Mouse (Mus musculus): ENCODE measurements at regions not wholly inside any gene's neighbourhood (a gene's known extent, or its start where the extent isn't known, plus 50 kb on each side); places are given as distances from the start of the nearest gene placed in this dataset.

DNA sequence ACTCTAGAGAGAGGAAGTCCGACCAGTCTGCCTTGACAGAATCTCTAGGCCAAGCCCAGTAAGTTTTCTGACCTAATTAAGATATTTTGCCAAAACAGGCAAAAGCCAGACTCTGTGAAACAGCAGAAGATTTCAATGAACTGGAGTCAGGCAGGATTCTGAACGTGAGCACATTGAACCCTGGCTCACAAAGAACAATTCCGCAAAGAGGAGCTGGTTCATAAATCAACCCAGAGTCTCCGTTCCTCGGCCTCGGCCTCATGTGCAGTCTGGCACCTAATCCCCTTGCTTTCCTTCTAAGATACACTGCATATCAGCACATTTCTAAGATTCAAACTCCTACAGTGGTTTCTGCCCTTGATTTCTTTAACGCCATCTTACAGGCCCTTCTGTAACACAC is 452.7 kb upstream of the Adamts9 start:
- no peak for TF ChIP-seq USF1 (IDR thresholded peaks at IDR 0.05; ENCODE audit: low read depth, low read length)
- TF ChIP-seq CTCF (IDR thresholded peaks at IDR 0.05 in 2 of 3, conservative IDR thresholded peaks at IDR 0.05 in 1 of 3; ENCODE audit: control insufficient read depth in 1 of 3, insufficient read depth in 1 of 3, low read depth in 2 of 3, low read length in 3 of 3, poor library complexity in 1 of 3, severe bottlenecking in 1 of 3) = no peak
- no peak for TF ChIP-seq RCOR1 (IDR thresholded peaks at IDR 0.05; ENCODE audit: low read depth, low read length)
- TF ChIP-seq TBP (IDR thresholded peaks at IDR 0.05; ENCODE audit: low read depth, low read length) = no peak
- TF ChIP-seq EP300 (IDR thresholded peaks at IDR 0.05; ENCODE audit: low read depth in 1 of 2, low read length in 2 of 2) = no peak
- TF ChIP-seq GATA1 (IDR thresholded peaks at IDR 0.05; ENCODE audit: low read depth, low read length) = no peak
- no peak for TF ChIP-seq NRF1 (IDR thresholded peaks at IDR 0.05; ENCODE audit: insufficient read depth, low read depth, low read length, poor library complexity, severe bottlenecking)
- no peak for TF ChIP-seq MEF2A (IDR thresholded peaks at IDR 0.05; ENCODE audit: extremely low read depth, insufficient replicate concordance, low read depth, low read length, poor library complexity, severe bottlenecking)
- TF ChIP-seq SMC3 (IDR thresholded peaks at IDR 0.05; ENCODE audit: low read depth, low read length) = no peak
- TF ChIP-seq ZC3H11A (IDR thresholded peaks at IDR 0.05; ENCODE audit: low read depth, low read length) = no peak
- TF ChIP-seq TCF12 (IDR thresholded peaks at IDR 0.05; ENCODE audit: low read depth, low read length) = no peak
- TF ChIP-seq ZNF384 (IDR thresholded peaks at IDR 0.05; ENCODE audit: low read depth, low read length) = no peak
- no peak for TF ChIP-seq POLR2A (IDR thresholded peaks at IDR 0.05; ENCODE audit: control insufficient read depth in 1 of 2, insufficient read depth in 1 of 2, low read depth in 1 of 2, low read length in 2 of 2, poor library complexity in 1 of 2)
- no peak for TF ChIP-seq ZKSCAN1 (IDR thresholded peaks at IDR 0.05; ENCODE audit: low read depth, low read length)
